Mouse (Mus musculus) limb, embryonic 12.5 days (tissue): ENCODE measurements around the gene Gch1. TPM values are rescaled to one million over a fixed set of nuclear protein-coding genes. Genes with fewer than 3 reads are reported as not detected.

Experiments used
- ATAC-seq: fragments of 200-750 bp; cut with Nextera tagmentation; 2 replicates; pipeline ENCODE4 v1.8.0; 2017; ENCODE audit warnings: low read depth, moderate TSS enrichment; ENCODE audit not compliant: insufficient number of reproducible peaks, insufficient read depth, low FRiP score, low TSS enrichment
- H3K27ac ChIP-seq: fragments of 300-500 bp; sonication (generic); 2 replicates; pipeline ENCODE4 v1.5.1; 2016; ENCODE audit warnings: mild to moderate bottlenecking, moderate library complexity
- H3K27me3 ChIP-seq: fragments of 300-500 bp; sonication (generic); 2 replicates; pipeline ENCODE4 v1.6.1; 2016; ENCODE audit warnings: mild to moderate bottlenecking, moderate library complexity
- H3K36me3 ChIP-seq: fragments of 300-500 bp; sonication (generic); 2 replicates; pipeline ENCODE4 v1.6.1; 2016; ENCODE audit warnings: mild to moderate bottlenecking, moderate library complexity
- H3K4me1 ChIP-seq: fragments of 300-500 bp; sonication (generic); replicated peaks from 2 replicates; pipeline ENCODE4 v1.6.1; 2016
- H3K4me2 ChIP-seq: fragments of 300-500 bp; sonication (generic); 2 replicates; pipeline ENCODE4 v1.6.1; 2016; ENCODE audit warnings: mild to moderate bottlenecking, moderate library complexity
- H3K4me3 ChIP-seq: fragments of 300-500 bp; sonication (generic); replicated peaks from 2 replicates; pipeline ENCODE4 v1.5.1; 2016; ENCODE audit warnings: mild to moderate bottlenecking
- H3K9ac ChIP-seq: fragments of 300-500 bp; sonication (generic); replicated peaks from 2 replicates; pipeline ENCODE4 v1.6.1; 2016; ENCODE audit warnings: mild to moderate bottlenecking, moderate library complexity
- H3K9me3 ChIP-seq: fragments of 300-500 bp; sonication (generic); 2 replicates; pipeline ENCODE4 v1.6.1; 2016; ENCODE audit warnings: mild to moderate bottlenecking, moderate library complexity
- WGBS: fragments of 180-500 bp; shearing (Covaris S2); methylation state at CpG from one replicate; pipeline ENCODE4 v1.1.7; 2016; 5-methylcytosine and 5-hydroxymethylcytosine counted together
- polyA plus RNA-seq: library from polyadenylated mRNA; unstranded; fragments of >200 nt; fragmentation: Nextera tagmentation; extraction: Ambion mirVana; gene quantifications from 2 replicates; pipeline ENCODE4 v1.2.1, GENCODE M21; 2016

Gch1 gene
- polyA plus RNA-seq, 1 experiment from 2014 or later: 1.3 TPM

DNA sequence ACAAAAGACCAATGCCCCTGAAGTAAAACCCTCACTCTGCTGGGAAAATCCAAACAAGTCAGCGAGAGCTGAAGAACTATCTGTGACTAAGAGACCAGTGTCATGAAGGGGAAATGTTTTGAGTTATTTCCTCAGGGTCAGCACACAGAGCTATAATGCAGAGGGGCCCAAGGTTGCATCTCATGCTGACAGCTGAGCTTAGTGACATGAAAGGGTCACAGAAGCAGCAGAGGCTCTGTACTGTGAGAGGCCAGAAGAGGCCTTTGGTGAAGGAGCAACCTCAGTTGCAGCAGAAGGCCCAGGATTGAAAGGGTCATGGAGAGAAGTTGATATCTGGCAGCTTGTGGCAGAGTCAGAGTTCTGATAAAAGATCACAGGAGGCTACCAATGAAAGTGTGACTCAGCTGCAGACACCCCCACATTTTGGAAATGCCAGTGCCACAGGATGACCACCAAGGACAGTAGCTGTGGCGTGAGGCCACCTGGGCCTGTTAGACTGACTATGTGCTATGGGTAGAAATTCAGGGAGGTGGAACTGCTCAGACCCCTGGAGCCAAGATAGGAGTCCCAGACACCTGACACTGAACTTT, 29.1 kb downstream of the Gch1 start:
- no peak overlapping the region for H3K4me3 ChIP-seq
- H3K36me3 ChIP-seq: no peaks in the 10 kb centered on the region
- no peaks in the 10 kb centered on the region for H3K9me3 ChIP-seq
- WGBS: 78% methylated on average over 2 of the region's 2 CpGs
- no peaks in the 10 kb centered on the region for H3K4me1 ChIP-seq
- H3K4me2 ChIP-seq: no peak overlapping the region
- ATAC-seq: no peak
- no peaks in the 10 kb centered on the region for H3K27me3 ChIP-seq
- no peak overlapping the region for H3K27ac ChIP-seq
- H3K9ac ChIP-seq: no peak overlapping the region

DNA sequence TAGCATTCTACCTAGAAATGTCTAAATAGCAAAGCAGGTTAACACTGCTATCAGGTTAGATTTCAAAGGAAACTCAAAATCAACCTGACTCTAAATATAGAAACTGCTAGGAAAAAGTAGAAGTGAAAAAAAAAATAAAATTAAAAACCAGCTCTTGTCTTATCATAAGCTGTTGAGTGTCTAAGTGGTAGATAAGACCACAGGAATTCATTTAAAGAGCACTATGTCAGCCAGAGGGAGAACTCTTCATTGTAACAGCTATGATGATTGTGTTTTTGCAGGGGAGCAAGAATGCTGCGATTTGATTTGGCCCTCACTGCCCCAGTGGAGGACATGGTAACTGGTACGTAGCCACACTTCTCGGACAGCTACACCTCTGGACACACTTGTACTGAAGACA, 34.9 kb downstream of the Gch1 start:
- no peak overlapping the region for H3K4me2 ChIP-seq
- ATAC-seq: no peak
- no peaks in the 10 kb centered on the region for H3K9me3 ChIP-seq
- H3K27ac ChIP-seq: no peak overlapping the region
- no peaks in the 10 kb centered on the region for H3K36me3 ChIP-seq
- WGBS: 92% methylated on average over 3 of the region's 3 CpGs
- H3K4me1 ChIP-seq: no peaks in the 10 kb centered on the region
- no peak overlapping the region for H3K9ac ChIP-seq
- H3K27me3 ChIP-seq: no peaks in the 10 kb centered on the region
- no peak overlapping the region for H3K4me3 ChIP-seq

DNA sequence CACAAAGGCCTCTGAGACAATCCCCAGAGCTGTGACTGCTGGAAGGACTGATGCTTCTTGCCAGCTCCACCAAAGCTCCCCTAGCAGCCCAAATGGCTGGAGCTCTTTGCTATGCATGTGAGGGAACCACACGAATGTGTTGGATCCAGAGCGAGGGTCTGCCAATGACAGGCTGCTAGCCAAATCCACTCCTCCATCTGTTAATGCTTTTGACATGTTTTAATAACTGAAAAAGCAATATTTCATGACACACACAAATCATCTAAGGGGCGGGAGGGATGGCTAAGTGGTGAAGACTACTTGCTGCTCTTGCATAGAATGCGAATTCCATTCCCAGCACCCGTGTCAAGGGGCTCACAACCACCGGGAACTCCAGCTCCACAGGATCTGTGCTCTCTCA, 37.9 kb downstream of the Gch1 start:
- Histone ChIP-seq H3K4me3 (no peak overlapping the region), H3K9me3 (no peaks in the 10 kb centered on the region), H3K4me2 (no peak overlapping the region), H3K4me1 (no peaks in the 10 kb centered on the region), H3K36me3 (no peaks in the 10 kb centered on the region), H3K27ac (no peak overlapping the region), H3K9ac (no peak overlapping the region), H3K27me3 (no peaks in the 10 kb centered on the region; the same call in 1 of the 2 replicates)
- 93% methylated on average over 6 of the region's 6 CpGs for WGBS
- ATAC-seq: no peak

DNA sequence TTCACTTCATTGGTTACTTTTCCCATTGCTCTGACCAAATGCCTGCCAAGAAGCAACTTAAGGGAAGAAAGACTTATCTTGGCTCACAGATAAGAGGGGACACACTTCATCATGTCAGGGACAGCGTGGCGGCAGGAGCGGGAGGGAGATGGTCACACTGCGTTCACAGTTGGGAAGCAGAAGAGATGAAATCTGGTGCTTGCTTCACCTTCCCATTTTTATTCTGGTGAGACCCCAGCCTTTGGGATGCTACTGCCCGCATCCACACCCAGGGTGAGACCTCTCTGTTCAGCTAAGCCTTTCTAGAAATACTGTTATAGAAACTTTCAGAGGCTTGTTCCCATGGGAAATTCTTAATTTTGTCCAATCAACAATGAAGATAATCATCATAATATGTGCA, 44.9 kb downstream of the Gch1 start:
- 92% methylated on average over 5 of the region's 5 CpGs for WGBS
- Histone ChIP-seq H3K36me3 (no peaks in the 10 kb centered on the region), H3K9me3 (no peaks in the 10 kb centered on the region), H3K27me3 (no peaks in the 10 kb centered on the region; the same call in 1 of the 2 replicates), H3K4me2 (no peak overlapping the region), H3K4me1 (no peaks in the 10 kb centered on the region), H3K9ac (no peak overlapping the region), H3K4me3 (no peak overlapping the region), H3K27ac (no peak overlapping the region)
- no peak for ATAC-seq

DNA sequence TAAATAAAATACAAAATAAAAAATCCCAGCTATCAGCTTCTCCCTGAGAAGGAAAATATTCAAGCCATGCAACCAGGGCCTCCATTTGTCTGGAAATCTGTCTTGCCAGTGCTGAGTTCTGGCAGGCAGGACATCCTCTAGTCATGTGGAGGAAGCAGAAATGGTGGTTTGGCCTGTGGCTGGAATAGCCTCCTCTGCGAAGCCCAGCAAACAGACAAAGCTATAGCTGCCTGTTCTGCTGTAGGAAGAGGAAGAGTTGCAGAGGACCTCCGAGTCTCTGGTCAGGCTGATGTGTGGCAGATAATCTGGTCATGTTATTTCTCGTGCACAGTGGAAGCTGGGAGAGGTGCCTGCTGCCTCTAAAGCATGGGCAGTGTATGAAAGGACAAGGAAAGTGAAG, 50.4 kb downstream of the Gch1 start:
- Histone ChIP-seq H3K4me3 (no peak overlapping the region), H3K27ac (no peak overlapping the region), H3K27me3 (no peaks in the 10 kb centered on the region), H3K9me3 (no peaks in the 10 kb centered on the region), H3K4me1 (no peaks in the 10 kb centered on the region), H3K36me3 (no peaks in the 10 kb centered on the region), H3K9ac (no peak overlapping the region), H3K4me2 (no peak overlapping the region)
- ATAC-seq: no peak
- WGBS: 79% methylated on average over 3 of the region's 3 CpGs

DNA sequence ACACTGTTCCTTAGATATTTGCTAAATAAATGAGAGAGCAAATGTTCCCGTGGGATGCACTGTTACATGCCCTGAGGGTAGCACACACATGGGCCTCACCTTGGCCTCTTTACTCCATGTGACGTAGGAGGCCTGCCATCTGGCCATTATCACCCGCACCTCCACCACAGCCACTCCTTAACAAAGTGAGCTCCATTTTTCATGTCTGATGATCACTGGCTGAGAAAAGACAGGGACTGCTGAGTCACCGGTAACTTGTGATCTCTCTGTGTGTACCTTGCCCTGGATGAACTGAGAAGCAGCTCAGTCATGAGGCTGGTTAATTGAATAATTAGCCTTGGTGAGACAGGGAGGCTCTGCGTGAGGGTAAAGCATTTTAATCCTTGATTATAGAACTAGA, 52.6 kb downstream of the Gch1 start:
- Histone ChIP-seq H3K27ac (no peak overlapping the region), H3K9me3 (no peaks in the 10 kb centered on the region), H3K4me1 (no peaks in the 10 kb centered on the region), H3K36me3 (no peaks in the 10 kb centered on the region), H3K9ac (no peak overlapping the region), H3K27me3 (no peaks in the 10 kb centered on the region), H3K4me2 (no peak overlapping the region), H3K4me3 (no peak overlapping the region)
- no peak for ATAC-seq
- WGBS: 56% methylated on average over 5 of the region's 5 CpGs

DNA sequence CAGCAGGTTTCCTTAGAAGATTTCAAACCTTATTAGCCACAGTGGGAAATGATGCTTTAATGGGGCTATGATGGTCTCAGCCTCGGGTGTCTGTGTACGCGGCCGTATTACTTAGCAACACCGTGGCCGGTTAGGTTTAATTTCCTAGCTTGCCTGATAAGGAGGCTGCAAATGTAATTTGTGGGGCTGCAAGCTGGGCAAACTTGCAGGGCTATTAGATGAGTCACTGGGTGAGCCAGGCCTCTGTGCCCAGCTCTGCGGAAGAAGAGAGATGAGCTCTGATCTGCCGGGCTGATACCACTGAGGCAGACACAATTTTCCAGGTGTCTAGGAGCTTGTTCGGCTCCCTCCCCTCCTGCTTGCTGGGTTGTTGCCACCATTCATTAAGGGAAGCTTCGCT, 55.3 kb downstream of the Gch1 start:
- Histone ChIP-seq H3K4me3 (no peak overlapping the region), H3K9me3 (no peaks in the 10 kb centered on the region), H3K9ac (no peak overlapping the region), H3K27ac (no peak overlapping the region), H3K27me3 (no peaks in the 10 kb centered on the region), H3K4me1 (no peaks in the 10 kb centered on the region), H3K4me2 (no peak overlapping the region), H3K36me3 (no peaks in the 10 kb centered on the region)
- ATAC-seq: no peak
- WGBS: 61% methylated on average over 10 of the region's 10 CpGs

DNA sequence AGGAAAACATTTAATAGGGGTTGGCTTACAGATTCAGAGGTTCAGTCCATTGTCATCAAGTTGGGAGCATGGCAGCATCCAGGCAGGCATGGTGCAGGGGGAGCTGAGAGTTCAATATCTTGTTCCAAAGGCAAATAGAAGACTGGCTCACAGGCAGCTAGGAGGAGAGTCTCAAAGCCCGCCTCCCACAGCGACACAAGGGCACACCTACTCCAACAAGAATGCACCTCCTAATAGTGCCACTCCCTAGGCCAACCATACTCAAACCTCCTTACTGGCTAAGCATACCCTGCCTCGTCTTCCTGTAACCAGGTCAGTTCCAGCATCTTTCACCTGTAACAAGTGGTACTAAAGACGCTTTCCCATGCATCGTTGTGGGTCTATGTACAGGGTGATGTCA, 61.2 kb downstream of the Gch1 start:
- Histone ChIP-seq H3K27ac (no peak overlapping the region), H3K9ac (no peak overlapping the region), H3K4me2 (no peak overlapping the region), H3K27me3 (no peaks in the 10 kb centered on the region), H3K4me3 (no peak overlapping the region), H3K36me3 (no peaks in the 10 kb centered on the region), H3K4me1 (no peaks in the 10 kb centered on the region), H3K9me3 (no peaks in the 10 kb centered on the region)
- no peak for ATAC-seq
- WGBS: 88% methylated on average over 5 of the region's 5 CpGs

DNA sequence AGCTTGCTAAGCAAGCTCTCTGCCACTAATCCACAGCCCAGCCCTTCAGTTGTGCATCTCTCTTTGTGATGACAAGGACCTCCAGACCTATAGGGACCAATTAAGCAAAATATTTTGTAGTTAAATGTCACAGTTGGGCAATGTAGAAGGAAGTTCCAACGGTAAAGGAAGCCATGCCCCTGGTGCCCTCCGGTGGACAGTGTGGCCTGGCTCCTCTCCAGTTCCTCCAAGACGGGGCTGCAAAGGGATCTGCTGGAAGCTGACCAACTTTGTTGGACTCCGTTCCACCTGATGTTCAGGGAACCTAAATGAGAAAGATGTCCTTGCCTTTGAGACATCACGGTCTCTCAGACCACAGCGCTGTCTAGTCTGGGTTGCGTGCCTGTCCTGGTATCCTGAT, 71.7 kb downstream of the Gch1 start:
- whole genome bisulfite sequencing: 84% methylated on average over 7 of the region's 7 CpGs
- no peaks in the 10 kb centered on the region for H3K36me3 ChIP-seq
- H3K4me1 ChIP-seq: no peaks in the 10 kb centered on the region
- no peak overlapping the region for H3K9ac ChIP-seq
- no peaks in the 10 kb centered on the region for H3K27me3 ChIP-seq
- no peak overlapping the region for H3K4me2 ChIP-seq
- H3K4me3 ChIP-seq: no peak overlapping the region
- no peak overlapping the region for H3K27ac ChIP-seq
- ATAC-seq: no peak
- no peaks in the 10 kb centered on the region for H3K9me3 ChIP-seq

DNA sequence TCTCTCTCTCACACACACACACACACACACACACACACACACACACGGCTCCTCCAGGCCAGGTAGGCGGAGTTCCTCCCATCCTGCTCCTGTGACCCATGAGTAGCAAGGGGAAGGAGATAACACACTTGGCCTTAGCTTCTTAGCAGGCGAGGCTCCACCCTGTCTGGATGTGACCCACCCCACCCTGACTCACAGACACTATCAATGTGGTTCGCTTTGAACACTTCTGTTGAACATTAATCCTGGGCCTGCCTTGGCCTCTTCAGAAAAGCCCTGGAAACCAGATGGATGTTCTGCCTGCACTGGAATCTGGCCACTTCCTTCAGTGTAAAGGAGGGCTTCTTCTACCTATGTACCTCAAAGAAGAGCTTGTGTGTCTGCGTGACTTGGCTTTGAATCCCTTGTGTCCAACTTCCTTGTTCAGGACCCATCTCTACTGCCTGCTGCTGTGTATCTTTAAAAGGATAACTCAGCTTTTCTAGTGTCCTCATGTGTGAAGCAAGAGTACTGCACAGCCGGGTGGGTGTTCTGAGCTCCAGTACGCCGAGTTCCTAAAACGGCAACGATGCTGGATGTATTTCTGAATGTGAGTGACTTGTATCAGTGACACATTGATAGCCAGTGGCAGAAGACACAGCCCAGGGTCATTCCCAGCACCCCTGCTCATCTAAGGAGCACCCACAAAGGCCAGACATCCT, 73.0 kb downstream of the Gch1 start:
- WGBS: 78% methylated on average over 10 of the region's 10 CpGs
- no peak for ATAC-seq

DNA sequence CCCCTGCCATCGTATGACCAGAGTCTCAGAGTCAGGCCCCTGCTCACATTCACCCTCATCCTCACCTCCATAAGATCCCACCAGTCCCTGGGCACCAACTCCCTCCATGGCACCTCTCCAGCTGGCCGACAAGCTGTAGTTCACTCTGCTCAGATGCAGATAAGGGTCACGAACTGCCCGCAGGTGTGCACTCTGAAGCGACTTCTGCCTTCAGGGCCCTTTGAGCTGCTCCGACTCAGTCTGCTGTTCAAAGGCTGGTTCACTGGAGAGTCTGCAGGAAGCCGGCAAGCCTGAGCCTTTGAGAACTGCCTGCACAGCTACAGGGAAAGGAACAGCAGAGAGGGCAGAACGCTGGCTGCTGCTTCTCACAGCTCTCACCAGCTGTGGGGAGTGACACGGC, 74.1 kb downstream of the Gch1 start:
- no peaks in the 10 kb centered on the region for H3K9me3 ChIP-seq
- no peak overlapping the region for H3K4me3 ChIP-seq
- H3K27ac ChIP-seq: no peak overlapping the region
- no peaks in the 10 kb centered on the region for H3K4me1 ChIP-seq
- H3K4me2 ChIP-seq: no peak overlapping the region
- H3K36me3 ChIP-seq: no peaks in the 10 kb centered on the region
- WGBS: 65% methylated on average over 9 of the region's 9 CpGs
- no peaks in the 10 kb centered on the region; the same call in 1 of the 2 replicates for H3K27me3 ChIP-seq
- no peak for ATAC-seq
- H3K9ac ChIP-seq: no peak overlapping the region

More for the DNA sequence above, 73.0 kb downstream of the Gch1 start:
- no peaks in the 10 kb centered on the region for H3K4me1 ChIP-seq
- H3K36me3 ChIP-seq: no peaks in the 10 kb centered on the region
- H3K4me2 ChIP-seq: no peak overlapping the region
- H3K9ac ChIP-seq: no peak overlapping the region
- H3K4me3 ChIP-seq: no peak overlapping the region
- no peaks in the 10 kb centered on the region for H3K9me3 ChIP-seq
- no peaks in the 10 kb centered on the region; the same call in 1 of the 2 replicates for H3K27me3 ChIP-seq
- H3K27ac ChIP-seq: no peak overlapping the region

DNA sequence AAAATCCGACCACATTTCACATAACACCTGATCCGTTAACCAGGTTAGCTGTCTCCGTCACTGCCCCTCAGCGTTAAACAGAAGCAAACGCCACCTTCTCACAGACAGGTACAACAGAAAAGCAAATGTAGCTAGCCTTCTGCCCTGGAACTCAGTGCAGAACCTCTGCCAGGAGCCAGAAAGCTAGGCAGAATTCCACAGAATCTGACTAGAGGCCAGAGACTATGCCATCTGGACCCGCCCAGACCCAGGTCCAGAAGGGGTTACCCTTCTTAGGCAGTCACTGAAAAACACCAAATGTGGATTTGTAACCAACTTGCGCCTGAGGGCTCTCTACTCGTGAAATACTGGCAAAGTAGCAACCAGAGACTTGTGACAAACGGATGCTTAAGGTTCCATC, 77.9 kb downstream of the Gch1 start:
- H3K27me3 ChIP-seq: no peaks in the 10 kb centered on the region; the same call in 1 of the 2 replicates
- H3K4me1 ChIP-seq: 0 out of 2 replicates have a peak, but pooled peaks cover 3% of the 10 kb centered on the region
- H3K9me3 ChIP-seq: no peaks in the 10 kb centered on the region
- no peak for ATAC-seq
- H3K27ac ChIP-seq: no peak overlapping the region
- no peak overlapping the region for H3K4me2 ChIP-seq
- H3K9ac ChIP-seq: no peak overlapping the region
- no peaks in the 10 kb centered on the region for H3K36me3 ChIP-seq
- 41% methylated on average over 9 of the region's 9 CpGs for WGBS
- H3K4me3 ChIP-seq: no peak overlapping the region
